Mouse (Mus musculus) layer of hippocampus, adult 9-10 months (tissue): ENCODE measurements around the gene Mamstr.

ENCODE experiments used
- DNase-seq: peaks from one replicate; pipeline ENCODE4 v3.0.0; 2022; ENCODE audit warnings: low spot score

Gene Mamstr

GRCm38 (mm10) chr7:45693921-45694591 is 54.3 kb downstream of the Mamstr start, which contains the start of gene Sec1:
Sec1 (minus strand) TSS chr7:45694402.
- DNase-seq, result no peak

GRCm38 (mm10) chr7:45695098-45695497 is 55.3 kb downstream of the Mamstr start:
- no peak for DNase-seq
